Comparison of ENCODE assay signal across 14 mouse cellular contexts in the genomic region with DNA sequence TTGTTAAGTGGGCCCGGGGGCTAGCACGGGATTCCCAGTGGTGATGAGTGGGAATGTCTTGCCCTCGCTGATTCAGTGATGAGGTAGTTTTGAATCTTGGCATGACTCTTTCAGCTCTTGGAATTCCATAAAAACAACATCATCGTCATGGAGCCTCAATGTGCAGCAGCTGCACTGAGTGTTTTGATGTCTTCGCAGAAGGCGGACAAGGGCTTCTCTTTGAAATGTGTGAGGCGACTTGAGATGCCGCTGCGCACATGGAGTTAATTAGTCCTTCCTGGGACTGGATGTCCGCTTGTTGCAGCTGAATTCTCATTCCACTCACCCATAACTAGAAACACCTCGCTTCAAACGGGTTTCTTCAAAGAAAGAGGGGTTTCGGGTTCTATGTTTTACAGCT.
A peak's percentile ranks its signal among the peaks of the same experiment; 100 is the strongest.
DNase-seq lines count a peak whose midpoint lies in the region; ATAC-seq and TF ChIP-seq lines count a peak whose summit lies in the region.
"Had no signal": no experiment of that assay in that cellular context is flagged by ENCODE, and none has a peak within 500 bp of the region (broad histone marks: within the 10 kb centered on the region; RNA-seq: fewer than 3 reads in every experiment).

No protein-coding gene starts in this region.

- H3K9ac ChIP-seq in midbrain, embryonic 11.5 days (ENCODE audit: low read length) = no peak overlapping the region
- H3K9ac ChIP-seq in midbrain, embryonic 15.5 days = no peak overlapping the region
- no peak overlapping the region for H3K9ac ChIP-seq in embryonic facial prominence, embryonic 13.5 days
- H3K9ac ChIP-seq: liver, embryonic 15.5 days had no signal

- H3K36me3 ChIP-seq in midbrain, embryonic 11.5 days (ENCODE audit: control insufficient read depth, insufficient read depth, low read length) = no peaks in the 10 kb centered on the region
- no peaks in the 10 kb centered on the region for H3K36me3 ChIP-seq in midbrain, embryonic 15.5 days (replicated peaks)
- H3K36me3 ChIP-seq in embryonic facial prominence, embryonic 13.5 days = no peaks in the 10 kb centered on the region
- H3K36me3 ChIP-seq in myocyte (ENCODE audit: control insufficient read depth, insufficient read depth) = no peaks in the 10 kb centered on the region
- H3K36me3 ChIP-seq: G1E; liver, embryonic 15.5 days had no signal

- intact Hi-C loops in gastrocnemius, postnatal 14 days (cut with DNase I; ENCODE audit: low total_unique reads) = no loop called here

- peak; percentile 6 for DNase-seq in gastrocnemius, postnatal 14 days
- DNase-seq in gastrocnemius, adult 18-20 months (ENCODE audit: low spot score) = no peak
- DNase-seq in midbrain, embryonic 11.5 days (ENCODE audit: low spot score, missing footprints) = peak; percentile 83
- no peak for DNase-seq in layer of hippocampus, adult 9-10 months (ENCODE audit: low spot score)
- no peak for DNase-seq in adrenal gland, postnatal 10 days
- DNase-seq: cerebellum, postnatal 10 days; heart, postnatal 14 days; kidney, adult 11 months had no signal

- TF ChIP-seq POLR2A in myocyte (IDR thresholded peaks at IDR 0.05; ENCODE audit: insufficient read length, low read depth) = no peak

- WGBS in midbrain, embryonic 11.5 days = 77% methylated on average over 13 of the region's 13 CpGs
- 70% methylated on average over 13 of the region's 13 CpGs for WGBS in midbrain, embryonic 15.5 days
- WGBS in embryonic facial prominence, embryonic 13.5 days = 23% methylated on average over 13 of the region's 13 CpGs

- no peak overlapping the region for H3ac ChIP-seq in myocyte (ENCODE audit: control insufficient read depth, insufficient read length)

- no peak for ATAC-seq in midbrain, embryonic 11.5 days (ENCODE audit: low FRiP score)
- no peak for ATAC-seq in midbrain, embryonic 15.5 days (replicated peaks)
- ATAC-seq in embryonic facial prominence, embryonic 13.5 days (ENCODE audit: insufficient number of reproducible peaks, insufficient read depth, low FRiP score, low TSS enrichment, low read depth) = no peak
- ATAC-seq: activated CD4-positive, CD25-positive, alpha-beta regulatory T cell, adult 4 months had no signal

- H3K27ac ChIP-seq in midbrain, embryonic 11.5 days (ENCODE audit: low read depth, low read length) = no peak overlapping the region
- H3K27ac ChIP-seq in midbrain, embryonic 15.5 days = no peak overlapping the region
- H3K27ac ChIP-seq in embryonic facial prominence, embryonic 13.5 days = no peak overlapping the region
- H3K27ac ChIP-seq: liver, embryonic 15.5 days had no signal

- no peaks in the 10 kb centered on the region for H3K9me3 ChIP-seq in midbrain, embryonic 11.5 days (ENCODE audit: control insufficient read depth, low read length)
- no peaks in the 10 kb centered on the region for H3K9me3 ChIP-seq in midbrain, embryonic 15.5 days
- H3K9me3 ChIP-seq in embryonic facial prominence, embryonic 13.5 days = no peaks in the 10 kb centered on the region
- H3K9me3 ChIP-seq: G1E; liver, embryonic 15.5 days had no signal

- no peaks in the 10 kb centered on the region for H3K27me3 ChIP-seq in midbrain, embryonic 11.5 days (ENCODE audit: control insufficient read depth, insufficient read depth, low read length)
- no peaks in the 10 kb centered on the region for H3K27me3 ChIP-seq in midbrain, embryonic 15.5 days (replicated peaks)
- H3K27me3 ChIP-seq in embryonic facial prominence, embryonic 13.5 days = no peaks in the 10 kb centered on the region
- H3K27me3 ChIP-seq in myocyte (ENCODE audit: control insufficient read depth, insufficient read depth, insufficient read length) = no peaks in the 10 kb centered on the region
- H3K27me3 ChIP-seq: liver, embryonic 15.5 days had no signal

- no peak overlapping the region for H3K4me2 ChIP-seq in midbrain, embryonic 11.5 days
- no peak overlapping the region for H3K4me2 ChIP-seq in midbrain, embryonic 15.5 days
- peak overlapping the region; percentile 5; the same call in 1 of the 2 replicates for H3K4me2 ChIP-seq in embryonic facial prominence, embryonic 13.5 days
- no peak overlapping the region for H3K4me2 ChIP-seq in myocyte (ENCODE audit: low read depth)
- H3K4me2 ChIP-seq: liver, embryonic 15.5 days had no signal

- no peak overlapping the region for H3K4me3 ChIP-seq in midbrain, embryonic 11.5 days (ENCODE audit: low read depth, low read length)
- no peak overlapping the region for H3K4me3 ChIP-seq in midbrain, embryonic 15.5 days
- no peak overlapping the region for H3K4me3 ChIP-seq in embryonic facial prominence, embryonic 13.5 days
- no peak overlapping the region for H3K4me3 ChIP-seq in myocyte
- H3K4me3 ChIP-seq: liver, embryonic 15.5 days had no signal

- H3K4me1 ChIP-seq in midbrain, embryonic 11.5 days (ENCODE audit: control insufficient read depth, insufficient read depth, low read length) = no peaks in the 10 kb centered on the region
- no peaks in the 10 kb centered on the region for H3K4me1 ChIP-seq in midbrain, embryonic 15.5 days
- peaks cover 9% of the 10 kb centered on the region for H3K4me1 ChIP-seq in embryonic facial prominence, embryonic 13.5 days
- H3K4me1 ChIP-seq: liver, embryonic 15.5 days had no signal

- no peaks in the 10 kb centered on the region for H3K79me2 ChIP-seq in myocyte (ENCODE audit: control insufficient read depth, insufficient read depth)

TF ChIP-seq in myocyte, 11 proteins besides CTCF, POLR2A, EP300 and RAD21:
- TF ChIP-seq MAX (IDR thresholded peaks at IDR 0.05; ENCODE audit: low read depth) = no peak
- TF ChIP-seq MYOD1 (IDR thresholded peaks at IDR 0.05; ENCODE audit: control insufficient read depth in 1 of 3, insufficient read length in 2 of 3, low read depth in 2 of 3) = peak in 2 of 3 experiments; percentile 28 to 45
- TF ChIP-seq USF1 (IDR thresholded peaks at IDR 0.05; ENCODE audit: low read depth) = no peak

Comparison
In these comparisons a context has a peak if more than half of its experiments do, and no peak if none do; other contexts are left out.
1. DNase-seq: peak in gastrocnemius, postnatal 14 days (single experiment) and midbrain, embryonic 11.5 days (single experiment); none in gastrocnemius, adult 18-20 months (single experiment), layer of hippocampus, adult 9-10 months (single experiment) and adrenal gland, postnatal 10 days (single experiment).